Mouse (Mus musculus) erythroblast, embryonic 14.5 days (primary cell): ENCODE data around the gene Zfp658. TPM values are rescaled to one million over a fixed set of nuclear protein-coding genes. Genes with fewer than 3 reads are reported as not detected.

Source experiments
- H3K27me3 ChIP-seq: 2 replicates; pipeline ENCODE4 v1.6.1; 2012; ENCODE audit warnings: inconsistent platforms; ENCODE audit not compliant: control insufficient read depth
- H3K36me3 ChIP-seq: 2 replicates; pipeline ENCODE4 v1.6.1; 2012; ENCODE audit warnings: mild to moderate bottlenecking, inconsistent platforms; ENCODE audit not compliant: control insufficient read depth
- H3K4me1 ChIP-seq: 2 replicates; pipeline ENCODE4 v1.6.1; 2012; ENCODE audit warnings: inconsistent platforms; ENCODE audit not compliant: control insufficient read depth
- H3K4me3 ChIP-seq: replicated peaks from 2 replicates; pipeline ENCODE3; 2012; ENCODE audit warnings: moderate library complexity, mild to moderate bottlenecking, inconsistent platforms
- H3K9me3 ChIP-seq: 2 replicates; pipeline ENCODE4 v1.6.1; 2012; ENCODE audit warnings: low read length, inconsistent platforms, mixed read lengths; ENCODE audit not compliant: control insufficient read depth
- GATA1 ChIP-seq: IDR thresholded peaks from 2 replicates; pipeline ENCODE4 v1.6.1; 2012; ENCODE audit warnings: low read length, inconsistent platforms, mixed read lengths
- TAL1 ChIP-seq: IDR thresholded peaks from 3 replicates; pipeline ENCODE4 v1.6.1; 2012; ENCODE audit warnings: low read length, inconsistent platforms, mixed read lengths
- polyA plus RNA-seq: library from polyadenylated mRNA; stranded (reverse); fragments of >175 nt; gene quantifications from 2 replicates; pipeline ENCODE4 v1.2.3, GENCODE M21; 2012

The Zfp658 gene
- polyA plus RNA-seq, 1 experiment = not detected

GRCm38 (mm10) chr7:43563300-43563699 is 1.2 kb downstream of the Zfp658 start:
- Histone ChIP-seq H3K4me3 (no peak overlapping the region), H3K27me3 (peaks cover 5% of the 10 kb centered on the region), H3K4me1 (peaks cover 2% of the 10 kb centered on the region; the same call in 1 of the 2 replicates), H3K9me3 (no peaks in the 10 kb centered on the region), H3K36me3 (no peaks in the 10 kb centered on the region; the same call in 1 of the 2 replicates)
- no peak for TF ChIP-seq GATA1
- no peak for TF ChIP-seq TAL1

- no peak for TF ChIP-seq GATA1
- no peak for TF ChIP-seq TAL1
- Histone ChIP-seq H3K27me3 (no peaks in the 10 kb centered on the region), H3K4me1 (no peaks in the 10 kb centered on the region), H3K36me3 (no peaks in the 10 kb centered on the region; the same call in 1 of the 2 replicates), H3K4me3 (no peak overlapping the region), H3K9me3 (peaks cover 2% of the 10 kb centered on the region; the same call in 1 of the 2 replicates)
These were observed 9.2 kb downstream of the Zfp658 start for GRCm38 (mm10) chr7:43571216-43571615.

GRCm38 (mm10) chr7:43579440-43580171 is 17.6 kb downstream of the Zfp658 start, which contains the start of gene Zfp719:
TSS of gene Zfp719 (plus strand) at chr7:43579610.
- H3K36me3 ChIP-seq = peaks cover 5% of the 10 kb centered on the region
- no peaks in the 10 kb centered on the region for H3K9me3 ChIP-seq
- H3K4me3 ChIP-seq = peak within 1 kb of the TSS; percentile 81
- peaks cover 17% of the 10 kb centered on the region for H3K4me1 ChIP-seq
- no peaks in the 10 kb centered on the region for H3K27me3 ChIP-seq
- no peak for TF ChIP-seq GATA1
- TF ChIP-seq TAL1 = no peak

GRCm38 (mm10) chr7:43580526-43580925 is 18.5 kb downstream of the Zfp658 start:
- no peak for TF ChIP-seq GATA1
- TF ChIP-seq TAL1 = no peak
- Histone ChIP-seq H3K4me1 (peaks cover 17% of the 10 kb centered on the region), H3K4me3 (peak overlapping the region; percentile 81), H3K36me3 (peaks cover 12% of the 10 kb centered on the region), H3K27me3 (no peaks in the 10 kb centered on the region), H3K9me3 (no peaks in the 10 kb centered on the region)

DNA sequence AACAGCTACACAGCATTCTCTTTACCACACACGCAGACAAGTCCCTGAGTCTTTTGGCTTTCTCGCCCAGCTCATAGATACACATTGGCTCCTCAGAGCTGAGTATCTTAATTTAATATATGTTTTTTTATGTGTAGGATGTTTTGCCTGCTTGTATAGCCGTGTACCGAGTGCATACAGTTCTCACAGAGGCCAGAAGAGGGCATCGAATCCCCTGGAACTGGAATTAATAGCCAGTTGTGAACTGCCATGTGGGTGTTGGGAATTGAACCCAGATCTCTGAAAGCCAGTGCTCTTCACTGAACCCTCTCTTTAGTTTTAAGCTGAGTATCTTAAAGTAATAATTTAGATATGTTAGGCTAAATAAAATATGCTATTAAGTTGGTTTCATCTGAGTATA is 22.7 kb downstream of the Zfp658 start:
- Histone ChIP-seq H3K4me1 (peaks cover 11% of the 10 kb centered on the region), H3K4me3 (no peak overlapping the region), H3K27me3 (no peaks in the 10 kb centered on the region), H3K9me3 (no peaks in the 10 kb centered on the region), H3K36me3 (peaks cover 48% of the 10 kb centered on the region)
- TF ChIP-seq GATA1 = no peak
- TF ChIP-seq TAL1 = no peak

GRCm38 (mm10) chr7:43601884-43602283 is 39.8 kb downstream of the Zfp658 start:
- H3K36me3 ChIP-seq = no peaks in the 10 kb centered on the region
- no peaks in the 10 kb centered on the region; the same call in 1 of the 2 replicates for H3K27me3 ChIP-seq
- no peak for TF ChIP-seq TAL1
- TF ChIP-seq GATA1 = no peak

DNA sequence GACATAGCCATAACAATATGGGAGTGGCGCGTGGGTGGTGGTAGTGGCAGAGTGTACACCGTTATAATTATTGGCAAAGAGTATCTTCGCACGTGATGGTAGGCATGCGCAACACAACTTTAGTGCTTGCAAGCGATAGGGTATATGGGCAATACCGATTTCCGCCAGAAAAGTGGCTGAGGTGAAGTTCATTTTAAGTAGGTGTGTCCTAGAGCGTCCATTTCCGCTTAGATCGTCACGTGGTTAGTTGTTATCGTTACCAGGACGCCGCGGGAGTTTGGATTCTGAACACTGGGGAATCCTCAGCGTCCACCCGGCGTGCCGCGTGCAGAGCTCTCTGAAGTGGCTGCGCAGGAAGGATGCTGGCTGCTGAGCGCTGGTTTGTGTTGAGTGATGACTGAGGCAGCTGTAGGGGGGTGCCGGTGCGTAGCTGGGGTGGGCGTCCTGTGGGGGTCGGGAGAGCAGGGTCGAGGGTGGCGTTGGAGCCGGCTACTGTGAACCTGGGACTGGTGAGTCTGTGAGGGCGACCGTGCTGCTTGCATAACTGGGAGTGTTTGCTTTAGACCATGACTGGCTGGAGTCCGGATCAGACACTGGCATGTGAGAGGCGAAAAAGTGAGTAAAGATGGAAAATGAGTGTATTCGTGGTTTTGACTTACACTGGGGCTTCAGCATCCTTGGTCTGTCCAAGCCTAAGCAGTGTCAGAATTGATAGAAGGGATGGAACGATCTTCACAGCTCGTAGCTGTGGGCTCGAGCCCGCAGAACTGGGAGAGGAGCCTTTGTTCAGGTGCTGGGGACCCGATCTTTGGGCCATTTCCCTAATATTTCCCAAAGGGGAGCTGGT is 45.1 kb downstream of the Zfp658 start, which contains the start of gene Zfp819:
Gene Zfp819 (plus strand): TSS at position 274 of the 847 bp plus-strand sequence.
- Histone ChIP-seq H3K36me3 (no peaks in the 10 kb centered on the region), H3K4me1 (no peaks in the 10 kb centered on the region), H3K4me3 (no peak within 1 kb of the TSS), H3K9me3 (peaks cover 2% of the 10 kb centered on the region; the same call in 1 of the 2 replicates), H3K27me3 (peaks cover 6% of the 10 kb centered on the region)
- TF ChIP-seq TAL1 (no peak), GATA1 (no peak)

More at GRCm38 (mm10) chr7:43601884-43602283, 39.8 kb downstream of the Zfp658 start:
- Histone ChIP-seq H3K4me1 (no peaks in the 10 kb centered on the region), H3K9me3 (no peaks in the 10 kb centered on the region), H3K4me3 (no peak overlapping the region)

GRCm38 (mm10) chr7:43607743-43608287 is 45.8 kb downstream of the Zfp658 start:
- TF ChIP-seq TAL1 = no peak
- TF ChIP-seq GATA1 = no peak
- no peaks in the 10 kb centered on the region for H3K36me3 ChIP-seq
- peaks cover 2% of the 10 kb centered on the region; the same call in 1 of the 2 replicates for H3K9me3 ChIP-seq
- H3K4me1 ChIP-seq = no peaks in the 10 kb centered on the region
- no peak overlapping the region for H3K4me3 ChIP-seq
- H3K27me3 ChIP-seq = peaks cover 6% of the 10 kb centered on the region

DNA sequence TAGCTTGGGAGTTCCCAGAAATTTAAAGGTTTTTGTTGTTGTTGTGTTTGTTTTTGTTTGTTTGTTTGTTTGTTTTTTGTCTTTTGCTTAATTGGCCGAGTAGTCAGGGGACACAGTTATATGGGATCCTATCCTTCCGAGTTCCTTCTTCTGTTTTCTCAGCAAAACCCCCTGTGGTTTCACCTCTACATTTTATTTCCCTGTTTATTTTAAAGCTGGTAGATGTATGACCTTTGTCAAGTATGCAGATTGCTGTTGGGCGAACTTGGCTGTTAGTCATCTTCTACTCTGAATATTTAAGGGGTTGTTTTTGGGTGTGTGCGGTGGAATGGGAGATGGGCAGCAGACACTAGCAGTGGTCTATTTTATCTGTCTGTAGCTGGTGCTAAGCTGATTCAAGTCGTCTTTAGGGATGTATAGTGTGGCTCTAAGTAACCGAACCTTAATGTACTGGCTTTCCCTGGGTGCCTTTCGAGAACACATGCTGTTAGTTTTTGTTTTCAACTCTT is 46.3 kb downstream of the Zfp658 start:
- Histone ChIP-seq H3K9me3 (peaks cover 2% of the 10 kb centered on the region; the same call in 1 of the 2 replicates), H3K36me3 (no peaks in the 10 kb centered on the region), H3K4me1 (no peaks in the 10 kb centered on the region), H3K4me3 (no peak overlapping the region), H3K27me3 (peaks cover 6% of the 10 kb centered on the region)
- TF ChIP-seq GATA1 (no peak), TAL1 (no peak)
